Mouse (Mus musculus) adrenal gland, adult (tissue): ENCODE results near the gene Sertad4.

ENCODE experiments used
- DNase-seq, 2 experiments: peaks; one replicate each; pipeline ENCODE4 v3.0.0; 2022 to 2023; ENCODE audit warnings: low spot score in 1 of 2; ENCODE audit not compliant: inconsistent age in 2 of 2

Sertad4 gene

GRCm38 (mm10) chr1:192812758-192813157, 42.8 kb downstream of the Sertad4 start:
- DNase-seq = no peak

- no peak for DNase-seq
These were observed 43.3 kb downstream of the Sertad4 start for GRCm38 (mm10) chr1:192812290-192812689.

- no peak for DNase-seq
These were observed 49.1 kb downstream of the Sertad4 start for GRCm38 (mm10) chr1:192806168-192807157.

GRCm38 (mm10) chr1:192800338-192800737, 55.2 kb downstream of the Sertad4 start:
- DNase-seq = no peak

GRCm38 (mm10) chr1:192799165-192799991, 56.2 kb downstream of the Sertad4 start:
- no peak for DNase-seq

- no peak for DNase-seq
These were observed 57.1 kb downstream of the Sertad4 start for GRCm38 (mm10) chr1:192798212-192799164.

GRCm38 (mm10) chr1:192797011-192797274, 58.6 kb downstream of the Sertad4 start:
- no peak for DNase-seq

- DNase-seq = no peak
These were observed 59.1 kb downstream of the Sertad4 start for GRCm38 (mm10) chr1:192796201-192797010.

GRCm38 (mm10) chr1:192794957-192795745, 60.4 kb downstream of the Sertad4 start:
- DNase-seq = no peak
